Mouse (Mus musculus) thymus, adult 2 months (tissue): ENCODE results near the gene Rcor2.

ENCODE experiments used
- CTCF ChIP-seq: fragments of 200-500 bp; IDR thresholded peaks from 2 replicates; pipeline ENCODE4 v1.5.1; 2012; ENCODE audit warnings: mild to moderate bottlenecking, control low read depth, low read length, moderate library complexity, borderline replicate concordance; ENCODE audit not compliant: control insufficient read depth, poor library complexity, insufficient read depth; ENCODE audit errors: extremely low read depth
- POLR2A ChIP-seq: fragments of 200-500 bp; IDR thresholded peaks from 2 replicates; pipeline ENCODE4 v1.6.1; 2012; ENCODE audit warnings: mild to moderate bottlenecking, low read length, control low read depth, moderate library complexity; ENCODE audit not compliant: control insufficient read depth, poor library complexity, insufficient read depth; ENCODE audit errors: extremely low read depth

DNA sequence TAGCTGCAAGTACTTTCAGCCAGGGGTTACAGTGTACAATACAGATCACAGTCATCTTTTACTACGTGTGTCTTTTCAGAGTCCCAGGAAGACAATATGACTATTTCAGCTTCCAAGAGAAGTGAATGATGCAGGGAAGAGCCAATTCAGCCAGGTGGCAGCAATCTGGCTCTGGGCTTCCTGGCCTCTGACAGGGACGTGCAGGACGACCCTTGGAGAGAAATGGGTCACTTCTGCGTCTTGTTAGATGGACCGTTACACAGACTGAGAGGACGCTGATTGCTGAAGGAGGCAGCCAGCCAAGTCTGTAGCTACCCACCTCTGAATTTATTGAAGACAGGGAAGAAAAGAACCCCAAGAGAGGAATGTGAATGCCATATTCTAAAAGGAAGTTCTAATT is 36.7 kb downstream of the Rcor2 start:
- TF ChIP-seq CTCF, result no peak
- no peak for TF ChIP-seq POLR2A
